Mouse (Mus musculus): Measurements from ENCODE around the gene Aoah. TPM values are rescaled to one million over a fixed set of nuclear protein-coding genes. Genes with fewer than 3 reads are reported as not detected.

Aoah gene
- polyA plus RNA-seq, 1 experiment: 0.79 TPM

DNA sequence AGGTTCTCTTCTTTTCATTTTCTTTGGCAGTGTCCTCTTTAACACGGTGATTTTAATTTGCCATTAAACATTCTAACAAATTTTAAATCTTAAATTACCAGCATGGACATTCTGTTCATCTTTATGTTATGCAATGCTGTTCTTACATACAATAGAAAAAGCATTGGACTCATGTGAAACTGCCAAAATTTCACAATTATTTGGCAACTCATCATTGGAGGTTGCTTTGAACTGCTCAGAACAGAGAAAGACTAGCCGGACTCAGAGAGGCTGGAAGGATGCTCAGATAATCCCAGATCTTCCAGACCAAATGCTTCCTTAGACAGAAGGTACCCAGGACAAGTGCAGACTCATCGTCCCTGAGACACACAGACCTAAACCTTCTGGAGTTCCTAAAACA, 126.5 kb downstream of the Aoah start:
- no peaks in the 10 kb centered on the region for H3K36me3 ChIP-seq (ENCODE audit: control insufficient read depth, insufficient read depth, low read length, poor library complexity, severe bottlenecking)
- H3K4me1 ChIP-seq (ENCODE audit: control insufficient read depth, insufficient read depth, low read length): no peaks in the 10 kb centered on the region
- no peak overlapping the region for H3K4me3 ChIP-seq (ENCODE audit: low read depth, low read length)
- no peak overlapping the region for H3K27ac ChIP-seq (ENCODE audit: insufficient read depth, low read length)
- TF ChIP-seq EP300 (IDR thresholded peaks at IDR 0.05; ENCODE audit: insufficient read depth, low read depth, low read length) (no peak), CTCF (IDR thresholded peaks at IDR 0.05; ENCODE audit: low read depth, low read length) (no peak), POLR2A (IDR thresholded peaks at IDR 0.05; ENCODE audit: insufficient read depth, low read length) (no peak)
- H3K27me3 ChIP-seq (ENCODE audit: control insufficient read depth, insufficient read depth, low read length, poor library complexity, severe bottlenecking): no peaks in the 10 kb centered on the region
- H3K9ac ChIP-seq (ENCODE audit: low read depth, poor library complexity, severe bottlenecking): no peak overlapping the region
- no peaks in the 10 kb centered on the region for H3K9me3 ChIP-seq (replicated peaks; ENCODE audit: control insufficient read depth, insufficient read depth, low read length, poor library complexity, severe bottlenecking)

DNA sequence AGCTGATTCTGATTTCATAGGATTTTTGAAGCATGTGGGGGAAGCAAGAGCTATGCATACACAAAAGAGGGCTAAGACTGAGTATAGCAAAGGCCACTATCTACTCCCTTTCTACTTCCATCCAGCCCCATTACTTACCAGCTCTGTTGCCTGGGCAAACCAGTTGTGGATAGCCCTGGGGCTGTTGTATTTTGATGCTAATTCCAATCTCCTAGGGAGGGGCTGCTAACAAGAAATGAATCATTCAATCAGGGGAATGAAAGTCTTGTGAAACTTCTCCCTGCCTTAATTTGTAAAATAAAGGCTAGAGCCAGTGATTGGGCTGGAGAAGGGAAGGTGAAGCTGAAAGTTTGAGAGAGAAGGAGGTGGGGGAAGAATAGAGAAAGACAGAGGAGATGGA, 142.1 kb downstream of the Aoah start:
- no peaks in the 10 kb centered on the region for H3K4me1 ChIP-seq (ENCODE audit: control insufficient read depth, insufficient read depth, low read length)
- no peaks in the 10 kb centered on the region for H3K27me3 ChIP-seq (ENCODE audit: control insufficient read depth, insufficient read depth, low read length, poor library complexity, severe bottlenecking)
- H3K36me3 ChIP-seq (ENCODE audit: control insufficient read depth, insufficient read depth, low read length, poor library complexity, severe bottlenecking): no peaks in the 10 kb centered on the region
- H3K9me3 ChIP-seq (replicated peaks; ENCODE audit: control insufficient read depth, insufficient read depth, low read length, poor library complexity, severe bottlenecking): no peaks in the 10 kb centered on the region
- no peak overlapping the region for H3K4me3 ChIP-seq (ENCODE audit: low read depth, low read length)
- H3K9ac ChIP-seq (ENCODE audit: low read depth, poor library complexity, severe bottlenecking): no peak overlapping the region
- no peak for TF ChIP-seq EP300 (IDR thresholded peaks at IDR 0.05; ENCODE audit: insufficient read depth, low read depth, low read length)
- no peak for TF ChIP-seq CTCF (IDR thresholded peaks at IDR 0.05; ENCODE audit: low read depth, low read length)
- no peak for TF ChIP-seq POLR2A (IDR thresholded peaks at IDR 0.05; ENCODE audit: insufficient read depth, low read length)
- peak overlapping the region; percentile 93 for H3K27ac ChIP-seq (ENCODE audit: insufficient read depth, low read length)

GRCm38 (mm10) chr13:20937452-20937851, 143.5 kb downstream of the Aoah start:
- peak; percentile 85 for TF ChIP-seq CTCF (IDR thresholded peaks at IDR 0.05; ENCODE audit: low read depth, low read length)
- no peak for TF ChIP-seq EP300 (IDR thresholded peaks at IDR 0.05; ENCODE audit: insufficient read depth, low read depth, low read length)
- Histone ChIP-seq H3K4me1 (ENCODE audit: control insufficient read depth, insufficient read depth, low read length) (no peaks in the 10 kb centered on the region), H3K27me3 (ENCODE audit: control insufficient read depth, insufficient read depth, low read length, poor library complexity, severe bottlenecking) (no peaks in the 10 kb centered on the region), H3K36me3 (ENCODE audit: control insufficient read depth, insufficient read depth, low read length, poor library complexity, severe bottlenecking) (no peaks in the 10 kb centered on the region), H3K27ac (ENCODE audit: insufficient read depth, low read length) (no peak overlapping the region), H3K9me3 (replicated peaks; ENCODE audit: control insufficient read depth, insufficient read depth, low read length, poor library complexity, severe bottlenecking) (no peaks in the 10 kb centered on the region), H3K4me3 (ENCODE audit: low read depth, low read length) (no peak overlapping the region), H3K9ac (ENCODE audit: low read depth, poor library complexity, severe bottlenecking) (0 out of 2 replicates have a peak overlapping the region, but pooled peaks have one; percentile 60)

DNA sequence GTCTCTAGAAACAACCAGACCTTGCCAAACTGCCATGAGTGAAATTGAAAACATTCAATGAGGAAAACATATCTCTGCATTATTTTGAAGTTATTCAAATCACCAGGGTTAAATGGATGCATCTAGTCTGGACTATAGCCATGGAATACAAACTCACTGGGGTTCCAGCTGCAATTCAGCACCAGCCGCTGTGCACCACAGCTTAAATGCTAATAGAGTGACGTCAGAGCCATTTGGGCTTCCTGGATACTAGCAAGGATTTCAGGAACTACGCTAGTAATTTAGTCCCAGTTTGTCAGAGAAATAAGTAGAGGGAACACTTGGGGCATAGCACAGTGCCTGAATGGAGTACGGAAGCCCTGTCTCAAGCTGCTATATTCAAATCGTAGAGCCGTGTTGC, 145.2 kb downstream of the Aoah start:
- H3K4me1 ChIP-seq (ENCODE audit: control insufficient read depth, insufficient read depth, low read length): no peaks in the 10 kb centered on the region
- no peak overlapping the region; the same call in 1 of the 2 replicates for H3K9ac ChIP-seq (ENCODE audit: low read depth, poor library complexity, severe bottlenecking)
- TF ChIP-seq CTCF (IDR thresholded peaks at IDR 0.05; ENCODE audit: low read depth, low read length): no peak
- TF ChIP-seq POLR2A (IDR thresholded peaks at IDR 0.05; ENCODE audit: insufficient read depth, low read length): no peak
- no peak for TF ChIP-seq EP300 (IDR thresholded peaks at IDR 0.05; ENCODE audit: insufficient read depth, low read depth, low read length)

GRCm38 (mm10) chr13:20940389-20940788, 146.5 kb downstream of the Aoah start:
- Histone ChIP-seq H3K36me3 (ENCODE audit: control insufficient read depth, insufficient read depth, low read length, poor library complexity, severe bottlenecking) (no peaks in the 10 kb centered on the region), H3K27me3 (ENCODE audit: control insufficient read depth, insufficient read depth, low read length, poor library complexity, severe bottlenecking) (no peaks in the 10 kb centered on the region), H3K27ac (ENCODE audit: insufficient read depth, low read length) (no peak overlapping the region), H3K9ac (ENCODE audit: low read depth, poor library complexity, severe bottlenecking) (no peak overlapping the region), H3K9me3 (replicated peaks; ENCODE audit: control insufficient read depth, insufficient read depth, low read length, poor library complexity, severe bottlenecking) (no peaks in the 10 kb centered on the region), H3K4me1 (ENCODE audit: control insufficient read depth, insufficient read depth, low read length) (no peaks in the 10 kb centered on the region), H3K4me3 (ENCODE audit: low read depth, low read length) (no peak overlapping the region)
- TF ChIP-seq EP300 (IDR thresholded peaks at IDR 0.05; ENCODE audit: insufficient read depth, low read depth, low read length) (no peak), CTCF (IDR thresholded peaks at IDR 0.05; ENCODE audit: low read depth, low read length) (no peak), POLR2A (IDR thresholded peaks at IDR 0.05; ENCODE audit: insufficient read depth, low read length) (no peak)

More for the DNA sequence above, 145.2 kb downstream of the Aoah start:
- H3K4me3 ChIP-seq (ENCODE audit: low read depth, low read length): no peak overlapping the region
- no peaks in the 10 kb centered on the region for H3K9me3 ChIP-seq (replicated peaks; ENCODE audit: control insufficient read depth, insufficient read depth, low read length, poor library complexity, severe bottlenecking)
- no peaks in the 10 kb centered on the region for H3K27me3 ChIP-seq (ENCODE audit: control insufficient read depth, insufficient read depth, low read length, poor library complexity, severe bottlenecking)
- no peak overlapping the region for H3K27ac ChIP-seq (ENCODE audit: insufficient read depth, low read length)
- H3K36me3 ChIP-seq (ENCODE audit: control insufficient read depth, insufficient read depth, low read length, poor library complexity, severe bottlenecking): no peaks in the 10 kb centered on the region

DNA sequence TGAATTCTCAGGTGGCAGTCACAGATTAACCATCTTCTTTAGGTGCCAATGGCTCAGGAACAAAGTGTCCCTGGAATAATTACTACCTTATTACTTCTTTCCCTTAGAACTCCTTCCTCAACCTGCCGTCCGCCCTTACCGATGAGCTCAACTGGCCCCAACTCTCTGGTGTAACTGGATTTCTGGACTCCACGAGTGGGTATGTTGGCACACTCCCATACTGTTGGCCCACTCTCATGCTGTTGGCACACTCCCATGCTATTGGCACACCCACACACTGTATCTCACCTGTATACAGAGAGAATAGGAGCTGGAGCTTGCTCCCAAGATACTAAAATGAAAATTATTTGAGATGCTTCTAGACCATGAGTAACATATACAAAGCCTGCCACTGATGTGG, 147.8 kb downstream of the Aoah start:
- H3K9ac ChIP-seq (ENCODE audit: low read depth, poor library complexity, severe bottlenecking): no peak overlapping the region
- no peak overlapping the region for H3K27ac ChIP-seq (ENCODE audit: insufficient read depth, low read length)
- H3K4me1 ChIP-seq (ENCODE audit: control insufficient read depth, insufficient read depth, low read length): no peaks in the 10 kb centered on the region
- no peak for TF ChIP-seq POLR2A (IDR thresholded peaks at IDR 0.05; ENCODE audit: insufficient read depth, low read length)
- no peak for TF ChIP-seq EP300 (IDR thresholded peaks at IDR 0.05; ENCODE audit: insufficient read depth, low read depth, low read length)
- no peak for TF ChIP-seq CTCF (IDR thresholded peaks at IDR 0.05; ENCODE audit: low read depth, low read length)
- H3K4me3 ChIP-seq (ENCODE audit: low read depth, low read length): no peak overlapping the region
- H3K27me3 ChIP-seq (ENCODE audit: control insufficient read depth, insufficient read depth, low read length, poor library complexity, severe bottlenecking): no peaks in the 10 kb centered on the region
- no peaks in the 10 kb centered on the region for H3K9me3 ChIP-seq (replicated peaks; ENCODE audit: control insufficient read depth, insufficient read depth, low read length, poor library complexity, severe bottlenecking)
- no peaks in the 10 kb centered on the region for H3K36me3 ChIP-seq (ENCODE audit: control insufficient read depth, insufficient read depth, low read length, poor library complexity, severe bottlenecking)

Data from ES-Bruce4 (cell line).